Mouse (Mus musculus) induced T-regulatory cell, adult 2 months (primary cell): ENCODE data around the gene Tubb4a.

Source experiments
- DNase-seq: peaks from one replicate; pipeline ENCODE4 v3.0.0-alpha.2; 2012; ENCODE audit warnings: low read depth

Gene Tubb4a

DNA sequence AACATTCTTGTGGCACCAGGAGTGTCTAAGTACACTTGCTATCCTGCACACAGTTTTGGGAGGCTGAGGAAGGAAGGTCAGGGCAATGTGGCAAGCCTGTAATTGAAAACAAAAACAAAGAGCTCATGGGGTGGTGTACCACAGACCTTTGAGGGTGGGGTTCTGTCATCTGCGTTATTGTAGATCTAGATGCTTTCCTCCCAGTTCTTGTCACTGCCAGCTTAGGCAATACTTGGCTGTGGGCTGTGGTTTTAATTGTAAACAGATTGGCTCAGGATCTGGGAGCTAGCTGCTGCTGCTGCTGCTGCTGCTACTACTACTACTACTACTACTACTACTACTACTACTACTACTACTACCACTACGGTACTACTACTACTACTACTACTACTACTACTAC, 14.7 kb upstream of the Tubb4a start:
- no peak for DNase-seq

DNA sequence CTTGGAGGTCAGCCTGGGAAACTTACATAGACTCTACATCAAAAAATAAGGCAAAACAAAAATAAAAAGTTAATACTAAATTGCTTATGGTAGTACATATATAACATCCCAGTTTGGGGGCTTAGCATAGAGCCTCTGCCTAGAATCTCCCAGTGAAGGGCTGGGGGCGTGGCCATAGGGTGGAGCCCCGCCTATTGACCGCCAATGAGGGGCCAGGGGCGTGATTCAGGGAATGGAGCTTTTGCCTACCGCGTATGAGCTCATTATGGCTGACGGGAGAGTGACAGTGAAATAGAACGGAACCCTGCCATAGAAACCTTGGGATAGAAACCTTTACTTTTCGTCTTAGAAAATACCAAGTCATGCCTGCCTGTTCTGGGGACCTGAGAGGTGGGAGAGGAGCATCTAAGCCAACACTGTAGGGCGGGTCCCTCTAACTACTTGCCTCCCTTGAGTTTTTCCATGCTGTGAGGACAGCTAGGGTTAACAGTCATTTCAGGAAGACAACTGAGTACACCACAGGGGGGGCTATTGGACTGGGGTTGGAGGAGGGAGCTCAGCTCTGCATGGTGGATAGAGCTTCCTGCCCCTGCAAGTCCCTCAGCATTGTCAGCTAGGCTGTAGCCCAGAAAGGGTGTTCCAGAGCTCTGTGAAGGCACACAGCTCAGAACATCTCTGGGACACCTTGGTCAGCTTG, 12.2 kb upstream of the Tubb4a start:
- peak; percentile 35 for DNase-seq

DNA sequence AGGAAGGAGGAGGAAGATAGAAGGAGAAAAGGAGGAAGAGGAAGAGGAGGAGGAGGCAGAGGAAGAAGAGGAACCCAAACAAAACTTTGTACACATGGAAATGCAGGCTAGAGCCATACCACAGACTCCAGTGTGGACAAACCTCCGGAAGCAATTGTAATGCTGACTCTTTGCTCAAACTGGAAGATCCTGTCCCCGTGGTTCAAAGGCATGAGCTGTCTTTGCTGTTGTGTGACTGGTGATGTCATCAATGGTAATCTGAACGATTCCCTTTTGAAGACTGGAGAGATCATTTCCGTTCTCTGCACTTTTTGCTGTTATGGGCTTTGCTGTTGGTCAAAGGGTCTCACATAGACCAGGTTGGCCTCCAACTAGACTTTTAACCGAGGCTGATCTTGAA, 10.7 kb upstream of the Tubb4a start:
- no peak for DNase-seq

DNA sequence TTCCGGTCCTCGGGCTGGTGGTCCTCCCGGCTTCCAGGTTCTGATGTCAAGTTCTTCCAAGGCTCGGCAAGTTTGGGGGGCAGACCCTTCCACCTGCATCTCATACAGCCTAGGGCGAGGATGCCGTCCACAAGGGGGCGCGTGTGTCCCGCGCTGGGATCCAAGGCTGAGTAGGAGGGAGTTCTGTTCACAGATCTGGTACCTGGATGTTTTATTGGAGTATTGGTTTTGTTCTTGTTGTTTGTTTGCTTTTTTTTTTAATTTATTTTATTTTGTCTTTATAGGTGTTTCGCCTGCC, 9.0 kb upstream of the Tubb4a start:
- DNase-seq: peak; percentile 89

DNA sequence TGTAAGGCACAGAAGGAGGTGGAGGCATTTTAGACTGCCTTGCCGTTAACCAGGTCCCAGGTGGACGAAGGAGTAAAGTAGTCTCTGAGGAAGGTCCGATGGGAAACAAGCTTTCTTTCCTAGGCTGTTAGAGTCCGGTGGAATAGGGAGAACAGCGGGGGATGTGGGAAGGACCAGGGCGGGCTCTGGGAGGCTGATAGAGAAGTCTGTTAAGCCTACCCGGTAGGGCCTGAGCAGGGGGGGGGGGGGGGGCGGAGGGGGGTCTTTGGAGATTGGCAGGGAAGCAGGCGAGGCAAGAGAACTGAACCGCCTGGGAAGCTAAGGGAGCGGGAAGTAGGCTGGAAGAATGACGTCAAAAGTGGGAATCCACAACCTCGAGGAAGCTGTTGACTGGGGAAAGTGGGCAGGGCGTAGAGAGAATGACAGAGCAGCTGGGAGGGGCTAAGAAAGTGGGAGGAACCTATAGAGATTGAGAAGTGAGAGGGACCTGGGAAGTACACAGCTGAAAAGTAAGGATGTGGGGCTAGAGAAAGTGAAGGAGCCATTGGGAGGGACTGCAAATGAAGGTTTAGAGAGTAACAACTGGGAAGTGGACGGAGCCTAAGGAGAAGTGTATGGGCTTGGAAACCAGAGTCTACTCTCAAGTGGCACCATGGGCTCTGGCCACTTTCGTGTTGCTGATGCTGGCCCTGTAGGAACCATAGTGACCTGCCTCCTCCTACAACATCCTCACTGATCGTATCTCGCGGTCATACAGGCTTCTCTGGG, 8.5 kb upstream of the Tubb4a start:
- peak; percentile 70 for DNase-seq

DNA sequence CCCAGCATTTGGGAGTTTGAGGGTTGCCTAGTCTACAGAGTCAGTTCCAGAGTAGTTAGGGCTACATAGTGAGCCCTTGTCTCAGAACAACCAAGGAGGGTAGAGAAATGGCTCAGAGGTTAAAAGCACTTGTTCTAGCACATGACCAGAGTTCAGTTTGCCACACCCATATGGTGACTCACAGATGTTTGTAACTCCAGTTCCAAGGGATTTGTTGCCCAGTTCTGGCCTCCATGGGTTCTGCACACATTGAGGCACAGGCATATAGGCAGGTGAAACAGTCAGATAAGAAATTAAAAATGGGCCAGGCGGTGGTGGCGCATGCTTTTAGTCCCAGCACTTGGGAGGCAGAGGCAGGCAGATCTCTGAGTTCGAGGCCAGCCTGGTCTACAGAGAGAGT, 6.6 kb upstream of the Tubb4a start:
- DNase-seq: no peak

DNA sequence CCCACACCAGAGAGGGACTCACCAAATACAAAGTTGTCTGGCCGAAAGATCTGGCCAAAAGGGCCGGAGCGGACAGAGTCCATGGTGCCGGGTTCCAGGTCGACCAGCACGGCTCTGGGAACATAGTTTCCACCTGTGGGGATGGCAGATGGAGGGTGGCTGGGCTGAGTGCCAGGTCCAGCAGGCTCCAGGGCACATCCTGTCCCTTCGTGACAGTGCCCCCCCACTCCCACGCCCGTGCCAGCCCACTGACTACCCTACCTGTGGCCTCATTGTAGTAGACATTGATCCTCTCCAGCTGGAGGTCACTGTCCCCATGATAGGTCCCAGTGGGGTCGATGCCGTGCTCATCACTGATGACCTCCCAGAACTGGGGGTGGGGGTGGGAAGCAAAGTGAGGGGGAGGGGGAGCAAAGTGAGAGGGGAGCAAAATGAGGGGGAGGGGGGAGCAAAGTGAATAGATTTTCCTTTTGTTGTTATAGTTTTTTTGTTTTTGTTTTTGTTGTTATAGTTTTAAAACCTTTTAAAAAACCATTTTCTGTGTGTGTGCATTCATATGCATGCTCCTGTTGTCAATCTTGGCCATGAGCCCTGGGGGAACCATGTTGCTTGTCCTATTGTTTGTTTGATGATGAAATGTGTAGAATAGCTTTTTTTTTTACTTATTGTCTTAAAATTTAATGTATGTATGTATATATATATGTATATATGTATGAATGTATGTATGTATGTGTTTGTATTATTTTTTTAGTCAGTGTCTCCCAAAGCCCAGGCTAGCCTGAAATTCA, 1.4 kb downstream of the Tubb4a start:
- DNase-seq: no peak

DNA sequence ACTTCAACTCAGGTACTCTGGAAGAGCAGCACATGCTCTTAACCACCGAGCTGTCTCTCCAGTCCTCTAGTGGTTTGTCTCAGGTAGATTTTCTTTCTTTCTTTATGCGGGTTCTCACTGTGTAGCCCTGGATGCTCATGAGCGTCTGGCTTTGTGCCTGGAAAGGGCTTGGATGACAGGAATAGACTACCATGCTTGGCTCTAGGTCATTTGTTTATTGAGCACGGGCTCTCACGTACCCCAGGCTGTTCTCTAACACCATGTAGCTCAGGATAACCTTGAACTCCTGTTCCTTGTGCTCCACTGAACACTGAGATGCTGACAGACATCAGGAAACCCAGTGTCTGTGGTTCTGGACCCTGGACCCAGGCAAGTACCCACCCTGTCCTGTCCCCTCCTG, 5.1 kb downstream of the Tubb4a start:
- no peak for DNase-seq

DNA sequence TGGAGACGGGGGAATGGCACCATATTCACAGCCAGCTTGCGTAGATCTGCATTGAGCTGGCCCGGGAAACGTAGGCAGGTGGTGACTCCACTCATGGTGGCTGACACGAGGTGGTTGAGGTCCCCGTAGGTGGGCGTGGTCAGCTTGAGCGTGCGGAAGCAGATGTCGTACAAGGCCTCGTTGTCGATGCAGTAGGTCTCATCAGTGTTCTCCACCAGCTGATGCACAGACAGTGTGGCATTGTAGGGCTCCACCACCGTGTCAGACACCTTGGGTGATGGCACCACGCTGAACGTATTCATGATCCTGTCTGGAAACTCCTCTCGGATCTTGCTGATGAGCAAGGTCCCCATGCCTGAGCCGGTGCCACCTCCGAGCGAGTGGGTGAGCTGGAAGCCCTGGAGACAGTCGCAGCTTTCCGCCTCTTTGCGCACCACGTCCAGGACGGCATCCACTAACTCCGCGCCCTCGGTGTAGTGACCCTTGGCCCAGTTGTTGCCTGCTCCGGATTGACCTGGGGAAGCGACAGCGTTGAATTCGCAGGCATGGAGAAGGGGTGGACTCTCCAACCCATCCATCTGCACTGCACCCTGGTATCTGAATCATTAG, 6.2 kb downstream of the Tubb4a start:
- no peak for DNase-seq

DNA sequence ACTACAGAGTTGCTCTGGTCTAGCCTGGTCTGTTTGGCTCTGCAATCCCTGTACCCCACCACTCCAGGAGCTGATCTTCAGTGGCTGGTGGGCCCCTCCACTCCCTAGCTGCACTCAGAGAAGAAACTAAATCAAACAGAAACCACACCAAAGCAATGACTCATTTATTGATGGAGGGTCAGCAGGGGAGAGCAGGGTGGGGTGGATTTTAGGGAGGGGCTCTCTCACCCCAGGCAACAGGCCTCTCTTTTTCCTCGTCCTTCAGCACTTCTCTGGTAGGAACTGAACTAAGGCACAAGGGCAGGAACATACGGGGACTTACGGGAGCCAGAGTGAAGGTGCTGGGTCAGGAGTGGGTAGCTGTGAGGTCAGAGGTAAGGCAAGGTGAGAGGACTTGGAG, 7.7 kb downstream of the Tubb4a start:
- peak; percentile 56 for DNase-seq

DNA sequence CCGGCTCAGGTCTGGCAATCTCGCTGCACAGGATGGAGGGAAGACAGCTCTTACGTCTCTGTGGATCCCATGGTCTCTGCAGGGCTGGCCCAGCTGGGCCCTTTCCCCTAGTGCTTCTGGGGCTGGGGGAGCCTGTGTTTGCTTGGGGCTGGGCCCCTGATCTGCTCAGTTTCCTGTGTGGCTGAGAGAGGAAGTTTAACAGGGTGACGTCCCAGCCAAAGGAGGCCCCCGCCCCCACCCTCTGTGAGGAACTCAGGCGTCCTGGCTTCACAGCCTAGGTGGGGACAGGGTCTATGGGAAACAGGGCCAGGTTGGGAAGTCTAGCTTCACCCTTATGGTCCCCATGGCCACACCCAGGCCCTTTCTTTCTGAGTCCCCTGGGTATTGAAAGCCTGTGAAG, 9.2 kb downstream of the Tubb4a start, which contains the start of gene Dennd1c:
Gene Dennd1c (minus strand): TSS at position 179 of the 400 bp plus-strand sequence.
- DNase-seq: peak; percentile 91

DNA sequence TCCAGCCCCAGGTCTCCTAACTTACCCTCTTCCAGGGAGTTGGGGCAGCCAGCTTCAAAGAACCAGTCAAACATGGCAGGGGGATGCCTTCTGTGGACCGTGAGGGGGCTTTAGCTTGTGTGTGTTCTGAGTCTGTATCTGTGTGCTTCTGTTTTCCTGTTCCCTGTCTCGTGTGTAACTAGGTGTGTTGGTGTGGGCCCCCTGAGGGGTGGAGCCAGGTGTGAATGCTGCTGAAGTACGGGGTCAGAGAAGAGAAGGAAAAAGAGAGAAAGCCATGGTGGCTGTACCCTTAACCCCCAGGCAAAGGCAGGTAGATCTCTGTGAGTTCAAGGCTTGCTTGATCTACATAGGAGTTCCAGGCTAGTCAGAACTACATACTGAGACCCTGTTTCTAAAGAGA, 10.7 kb downstream of the Tubb4a start:
- DNase-seq: peak; percentile 40

DNA sequence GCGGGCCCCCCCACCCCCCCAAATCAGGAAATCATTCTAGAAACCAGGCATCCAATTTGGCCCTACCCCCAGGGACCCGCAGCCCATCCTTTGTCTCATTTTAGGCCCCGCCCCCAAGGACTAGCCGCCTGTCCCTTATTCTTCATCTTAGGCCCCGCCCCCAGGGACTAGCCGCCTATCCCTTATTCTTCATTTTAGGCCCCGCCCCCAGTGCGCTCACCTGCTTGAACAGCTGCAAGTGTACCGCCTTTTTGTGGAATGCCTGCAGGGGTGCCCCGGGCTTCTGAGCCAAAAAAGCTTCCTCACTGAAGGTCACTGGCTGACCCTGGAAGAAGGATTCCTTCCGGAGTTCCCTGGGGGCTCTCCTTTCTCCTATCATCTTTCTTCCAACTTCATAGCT, 16.9 kb downstream of the Tubb4a start:
- DNase-seq: no peak

DNA sequence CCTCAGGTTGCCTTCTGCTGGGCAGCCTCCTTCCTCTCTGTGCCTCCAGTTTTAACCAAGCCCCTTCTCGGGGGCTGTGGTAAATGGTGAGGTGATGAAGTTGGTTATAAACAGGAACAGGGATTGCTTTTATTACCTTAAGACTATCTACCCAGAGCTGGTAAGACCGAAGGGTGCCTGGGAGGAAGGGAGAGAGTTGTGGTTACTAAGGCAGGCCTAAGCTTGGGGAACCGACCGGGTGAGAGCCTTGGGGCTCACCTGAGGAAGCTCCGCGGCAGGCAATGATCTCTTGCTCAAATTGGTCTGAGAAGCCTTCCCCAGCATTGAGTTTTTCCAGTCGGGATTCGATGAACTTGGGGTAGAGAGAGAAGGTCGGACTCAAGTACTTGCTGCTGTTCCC, 17.3 kb downstream of the Tubb4a start:
- DNase-seq: no peak

DNA sequence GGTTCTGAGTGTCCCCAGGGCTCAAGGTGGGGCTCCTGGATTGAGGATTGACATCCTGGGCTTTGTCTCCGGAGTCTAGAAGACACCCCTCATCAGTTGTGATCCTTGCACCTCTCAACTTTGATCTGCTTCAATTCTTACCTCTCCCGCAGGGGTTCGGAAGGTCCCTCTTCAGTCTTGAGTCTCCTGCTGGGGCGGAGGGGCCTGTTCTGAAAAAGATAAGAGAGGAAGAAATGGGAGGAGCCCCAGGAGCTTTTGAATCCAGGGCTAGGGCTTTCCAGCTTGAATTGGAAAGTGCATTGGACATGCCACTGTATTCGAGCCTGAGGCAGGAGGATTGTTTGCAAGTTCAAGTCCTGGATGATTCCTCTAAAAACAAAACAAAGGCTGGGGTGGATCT, 20.7 kb downstream of the Tubb4a start:
- no peak for DNase-seq

DNA sequence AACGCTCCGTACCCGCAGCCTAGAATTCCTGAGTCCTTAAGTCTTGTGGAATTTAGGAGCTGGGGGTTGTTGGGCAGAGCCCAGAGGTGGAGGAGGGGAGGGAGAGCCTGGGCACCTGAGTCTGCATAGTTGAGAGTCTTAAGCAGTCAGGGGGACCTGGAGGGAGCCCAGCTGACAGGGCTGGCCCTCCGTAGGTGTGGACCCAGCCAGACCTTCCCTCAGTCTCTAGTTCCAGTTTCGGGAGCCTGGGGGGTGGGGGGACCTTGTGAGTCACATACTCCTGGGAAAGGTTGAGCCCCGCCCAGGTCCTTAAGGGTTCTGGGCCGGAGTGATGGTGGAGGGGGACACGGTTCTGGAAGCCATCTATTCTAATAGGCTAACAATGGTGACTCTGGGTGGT, 24.6 kb downstream of the Tubb4a start:
- DNase-seq: no peak

DNA sequence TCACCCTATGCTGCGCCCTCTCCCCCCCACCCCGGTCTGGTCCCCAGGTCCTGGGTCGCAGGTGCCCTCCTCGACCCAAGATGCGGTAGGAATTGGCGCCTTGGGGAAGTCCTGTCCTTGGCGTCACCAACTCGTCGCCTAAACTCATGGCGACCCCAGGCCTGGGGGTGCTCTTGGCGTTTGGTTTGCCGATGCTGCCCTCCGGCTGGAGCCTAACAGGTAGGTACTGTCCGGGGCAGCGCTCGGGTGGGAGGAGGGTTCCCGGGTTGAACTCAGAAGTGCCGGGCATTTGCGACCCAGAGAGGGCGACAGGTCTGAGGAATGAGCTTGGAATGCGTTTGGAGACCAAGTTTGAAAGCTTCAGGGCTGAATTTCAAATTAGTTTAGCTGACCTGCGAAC, 25.0 kb downstream of the Tubb4a start:
- no peak for DNase-seq

DNA sequence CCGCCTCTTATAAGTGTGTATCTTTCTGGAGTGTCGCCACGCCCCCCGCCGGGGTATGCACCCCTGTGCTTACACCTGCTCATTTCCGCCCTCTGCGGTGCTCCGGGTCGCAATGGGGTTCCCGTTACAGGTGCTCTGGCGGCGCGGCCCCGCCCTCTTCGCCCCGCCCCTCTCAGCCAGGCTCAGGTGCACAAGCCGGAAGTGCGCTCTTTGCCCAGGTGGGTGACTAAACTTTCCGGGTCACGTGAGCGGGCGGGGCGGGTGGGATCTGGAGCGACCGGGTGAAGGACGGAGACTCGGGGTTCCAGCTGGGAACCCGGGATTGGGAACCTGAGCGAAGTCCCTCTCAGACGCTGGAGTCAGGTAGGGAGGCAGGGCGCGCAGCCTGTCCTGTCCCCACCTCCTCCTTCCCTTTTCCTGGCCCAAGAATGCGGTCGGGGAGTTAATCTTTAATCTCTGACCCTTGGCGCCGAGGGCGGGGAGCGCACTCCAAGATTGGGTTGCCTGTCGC, 25.5 kb downstream of the Tubb4a start:
- peak; percentile 75 for DNase-seq

DNA sequence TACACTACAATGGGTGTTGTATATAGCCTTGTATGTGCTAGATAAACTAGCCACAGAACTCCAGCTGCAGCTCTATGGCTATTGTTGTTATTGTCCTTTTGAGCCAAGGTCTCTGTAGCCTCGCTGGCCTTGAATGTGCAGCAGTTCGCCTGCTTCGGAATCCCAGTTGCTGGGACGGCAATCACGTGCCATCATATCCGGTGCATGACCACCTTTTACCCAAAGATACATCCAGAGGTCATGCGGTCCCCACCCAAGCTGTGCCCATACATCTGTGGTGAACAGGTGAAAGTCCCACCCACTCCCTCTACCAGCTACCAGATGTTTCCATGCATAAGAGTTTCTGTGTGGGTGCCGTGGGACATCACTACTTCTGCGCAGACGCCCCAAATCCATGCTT, 26.5 kb downstream of the Tubb4a start:
- peak; percentile 75 for DNase-seq

DNA sequence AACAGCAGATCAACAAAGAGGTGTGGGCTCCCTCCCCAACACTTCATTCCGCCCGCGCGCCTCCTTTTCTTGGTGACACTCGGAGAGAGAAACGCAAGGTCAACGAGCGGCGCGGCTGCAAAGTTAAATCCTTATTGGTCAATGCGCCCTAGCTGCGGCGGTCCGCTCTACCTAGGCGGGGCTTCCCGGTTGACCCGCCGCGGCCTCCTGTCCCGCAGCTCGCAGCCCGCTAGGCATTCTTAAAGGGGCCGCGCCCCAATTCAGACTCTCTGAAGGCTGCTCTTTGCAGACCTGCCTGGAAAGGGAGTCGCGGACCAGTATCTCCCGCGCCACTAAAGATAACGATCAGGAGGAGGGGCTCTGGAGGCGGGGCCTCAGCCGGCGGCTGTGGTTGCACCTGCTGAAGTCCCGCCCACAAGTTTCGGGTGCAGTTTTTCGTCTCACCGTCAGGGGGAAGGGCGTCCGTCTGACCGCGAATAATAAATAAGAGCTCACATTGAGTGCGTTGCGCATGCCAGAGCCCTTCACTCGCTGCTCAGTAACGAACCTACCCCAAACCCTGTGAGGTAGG, 27.3 kb downstream of the Tubb4a start:
- peak; percentile 99 for DNase-seq

DNA sequence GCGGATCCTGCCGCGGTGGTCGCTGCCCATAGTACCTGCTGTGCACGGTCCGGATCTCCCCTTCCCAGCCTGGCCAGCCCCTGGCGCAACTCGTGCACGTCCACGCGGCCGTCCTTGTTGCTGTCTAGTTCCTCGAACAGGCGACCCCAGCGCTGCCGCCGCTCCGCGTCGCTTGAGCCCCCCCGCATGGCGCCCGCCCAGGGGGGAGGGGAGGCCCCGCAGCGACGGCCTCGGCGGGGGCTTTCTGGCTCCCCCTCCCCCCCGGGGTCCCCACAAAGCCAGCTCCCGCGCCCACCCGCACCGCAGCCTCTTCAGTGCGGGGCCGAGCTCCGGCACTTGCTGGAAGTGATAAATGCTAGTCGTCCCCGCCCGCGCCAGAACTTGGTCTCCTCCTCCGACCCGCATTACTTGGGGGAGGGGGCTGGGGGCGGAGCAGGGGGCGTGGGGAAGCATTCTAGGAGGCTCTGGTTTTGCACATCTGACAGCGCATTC, 28.1 kb downstream of the Tubb4a start, which contains the start of gene Slc25a23:
Gene Slc25a23 (minus strand): TSS at position 378 of the 492 bp plus-strand sequence.
- peak; percentile 76 for DNase-seq
